Mouse (Mus musculus) cerebellum, adult 11 months (tissue): Measurements from ENCODE around the gene Dhrs9.

ENCODE experiments used
- DNase-seq: peaks from one replicate; pipeline ENCODE4 v3.0.0; 2022

The Dhrs9 gene

DNA sequence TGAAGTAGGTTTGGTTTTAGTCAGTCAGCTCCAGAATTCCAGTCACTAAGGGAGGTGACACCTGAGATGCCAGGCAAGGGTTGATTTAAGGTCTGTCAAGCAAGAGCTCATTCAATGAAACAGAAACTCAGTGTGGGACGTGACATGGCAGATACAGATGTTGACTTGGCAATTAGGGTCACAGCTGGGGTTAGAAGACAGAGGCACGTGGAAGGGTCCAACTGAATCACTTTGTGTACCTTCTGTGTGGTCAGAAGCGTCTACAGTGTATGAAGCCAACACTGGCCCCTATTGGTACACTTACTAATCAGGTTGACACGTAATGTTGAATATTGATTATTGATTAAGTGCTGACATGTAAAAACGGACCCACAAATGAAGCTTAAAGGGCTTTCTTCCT is 44.6 kb downstream of the Dhrs9 start:
- no peak for DNase-seq

- no peak for DNase-seq
Measured at GRCm38 (mm10) chr2:69426081-69426480, 45.8 kb downstream of the Dhrs9 start.

- no peak for DNase-seq
Measured at GRCm38 (mm10) chr2:69427141-69427540, 46.9 kb downstream of the Dhrs9 start.

GRCm38 (mm10) chr2:69428116-69428515 is 47.9 kb downstream of the Dhrs9 start:
- DNase-seq, result peak; percentile 49

- no peak for DNase-seq
Measured at GRCm38 (mm10) chr2:69441656-69442055, 61.4 kb downstream of the Dhrs9 start.

DNA sequence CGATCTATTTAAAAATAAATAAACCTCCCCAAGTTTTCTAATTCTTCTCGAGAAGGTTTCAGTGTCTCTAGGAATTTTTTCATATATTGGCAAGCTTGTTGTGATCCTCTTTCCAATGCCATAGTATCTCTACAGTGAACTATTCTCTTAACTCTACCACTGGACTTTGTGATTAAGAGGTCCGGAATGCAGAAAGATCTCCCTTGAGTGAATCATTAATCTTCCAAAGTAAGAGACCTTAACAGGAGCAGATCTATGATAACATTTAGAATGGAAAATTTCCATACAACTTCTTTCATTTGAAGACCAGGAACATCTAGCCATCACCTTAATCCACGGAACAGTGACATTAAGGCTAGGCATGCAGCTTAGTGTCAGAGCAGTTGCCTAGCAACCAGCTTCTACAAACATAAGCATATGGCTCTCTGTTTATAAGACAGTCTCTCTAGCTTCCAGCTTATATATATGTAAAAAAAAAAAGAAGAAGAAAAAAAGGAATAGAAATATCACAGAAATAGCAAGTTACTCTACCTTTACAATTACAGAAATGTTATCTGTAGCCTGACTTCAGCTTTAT is 65.7 kb downstream of the Dhrs9 start:
- DNase-seq, result no peak

GRCm38 (mm10) chr2:69448581-69448980 is 68.3 kb downstream of the Dhrs9 start:
- no peak for DNase-seq

- no peak for DNase-seq
Measured at GRCm38 (mm10) chr2:69451128-69451527, 70.9 kb downstream of the Dhrs9 start.
